Mouse (Mus musculus) embryonic stem cell, embryonic (primary cell): ENCODE data around the gene Mgme1.

ENCODE experiments used
- CTCF ChIA-PET, 4 experiments: fragments of 300-600 bp in 2 of 4; fragments of 350-600 bp in 2 of 4; sonication (Branson Sonifier 250); formaldehyde crosslinking; loops; one replicate each; lab custom pipeline; 2022; ENCODE audit warnings: inconsistent platforms in 2 of 4; lab: Charles Lee
- POLR2A ChIA-PET, 4 experiments: fragments of 300-600 bp in 2 of 4; fragments of 350-600 bp in 2 of 4; sonication (Branson Sonifier 250); formaldehyde crosslinking; loops; one replicate each; lab custom pipeline; 2022; ENCODE audit warnings: antibody characterized with exemption in 4 of 4, inconsistent platforms in 1 of 4; lab: Charles Lee

Gene Mgme1

DNA sequence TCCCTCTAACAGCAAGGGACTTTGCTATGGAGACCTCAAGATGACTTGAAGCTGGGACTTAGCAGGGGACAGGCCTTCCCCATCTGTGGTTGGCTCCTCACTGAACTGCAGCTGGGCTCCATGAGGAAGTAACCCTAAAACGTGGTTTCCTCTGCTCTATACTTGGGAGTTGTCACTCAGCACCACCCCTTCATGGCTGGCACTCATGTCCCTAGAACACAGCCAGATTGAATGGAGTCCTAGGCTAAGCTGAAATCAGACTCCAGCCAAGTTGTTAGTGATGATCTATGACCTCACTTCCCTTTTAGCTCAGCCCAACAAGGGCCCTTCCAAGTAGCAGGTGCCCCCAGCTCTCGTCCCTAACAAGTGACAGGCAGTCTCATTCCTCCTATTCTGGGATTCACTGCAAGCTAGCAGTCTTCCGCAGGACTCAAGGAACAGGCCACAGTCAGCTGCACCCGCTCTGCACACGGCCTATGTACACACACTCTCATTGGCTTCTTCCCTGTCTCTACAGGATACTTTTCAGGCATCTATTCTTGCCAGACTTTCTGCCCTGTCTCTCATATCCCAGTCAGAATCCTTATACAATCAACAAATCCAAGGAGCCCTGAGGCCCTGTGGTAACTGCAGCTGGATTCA is 23.0 kb upstream of the Mgme1 start:
- ChIA-PET POLR2A (interaction anchor here in 3 of 4 experiments (0.6 to 20.2 kb wide), 23 partner anchors 9 to 368 kb away, joined by 3 to 559 read pairs (median 6); partner anchors contain the start of genes Mgme1 (in 2 of the 3), Snx5 (in 2 of the 3), Dstn (in 1 of the 3) and Kat14 (in 1 of the 3)), CTCF (no interaction called here)

GRCm38 (mm10) chr2:144248613-144249376 is 21.7 kb upstream of the Mgme1 start:
- ChIA-PET CTCF (no interaction called here), POLR2A (interaction anchor here in 3 of 4 experiments (0.5 to 20.2 kb wide), 24 partner anchors 10 to 333 kb away, joined by 3 to 559 read pairs (median 4); partner anchors contain the start of genes Mgme1 (in 2 of the 3), Dstn (in 1 of the 3), Rrbp1 (in 1 of the 3) and Snx5 (in 1 of the 3))

DNA sequence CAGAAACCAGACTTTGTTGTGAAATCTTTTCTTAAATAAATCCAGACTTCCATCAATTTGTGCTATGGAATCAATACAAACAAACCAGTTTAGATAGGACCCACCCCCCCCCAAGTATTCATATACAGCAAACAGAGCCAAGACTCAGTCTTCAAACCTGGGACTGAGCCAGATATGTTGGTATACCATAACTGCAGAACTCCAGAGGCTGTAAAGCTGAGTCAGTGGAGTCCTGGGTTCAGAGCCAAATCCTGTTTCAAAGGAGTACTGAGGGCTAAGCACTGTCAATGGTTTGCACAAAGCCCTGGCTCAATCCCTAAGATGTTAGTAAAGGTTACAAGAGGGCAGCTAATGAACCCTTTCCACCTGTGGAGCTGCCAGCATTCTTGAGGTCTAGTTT is 20.4 kb upstream of the Mgme1 start:
- POLR2A ChIA-PET, result interaction anchor here in 3 of 4 experiments (0.6 to 20.2 kb wide), 15 partner anchors 9 to 239 kb away, joined by 3 to 559 read pairs (median 6); partner anchors contain the start of genes Mgme1 (in 2 of the 3), Rrbp1 (in 2 of the 3) and Snx5 (in 1 of the 3)
- CTCF ChIA-PET, result interaction anchor here in 1 of 4 experiments (0.6 kb wide), 1 partner anchor 8 kb away, joined by 4 read pairs; no protein-coding TSS in a partner anchor

DNA sequence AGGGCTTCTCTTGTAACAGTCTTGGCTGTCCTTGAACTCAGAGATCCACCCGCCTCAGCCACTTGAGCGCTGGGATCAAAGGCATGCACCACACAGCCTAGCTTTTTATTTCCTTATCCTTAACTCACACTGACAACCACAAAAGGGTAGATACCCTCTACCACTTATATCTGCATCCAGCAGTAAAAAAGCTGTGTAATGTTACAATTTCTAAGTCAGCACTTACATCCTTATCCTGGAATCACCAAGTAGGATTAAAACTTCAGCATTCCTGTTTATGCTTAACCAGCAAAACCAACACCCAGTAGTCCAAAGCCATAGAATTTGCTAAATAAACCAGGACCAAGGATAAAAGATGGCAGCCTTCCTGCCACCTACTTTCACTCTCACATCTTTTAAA is 7.6 kb upstream of the Mgme1 start:
- ChIA-PET POLR2A (interaction anchor here (0.6 to 20.2 kb wide), 17 partner anchors 8 to 349 kb away, joined by 3 to 559 read pairs (median 3); partner anchors contain the start of genes Mgme1 (in 2 of the 4), Snx5 (in 2 of the 4), Ovol2 (in 1 of the 4) and Rrbp1 (in 1 of the 4)), CTCF (no interaction called here)

GRCm38 (mm10) chr2:144264398-144265119 is 5.9 kb upstream of the Mgme1 start:
- ChIA-PET POLR2A (interaction anchor here (0.5 to 20.2 kb wide), 28 partner anchors 9 to 351 kb away, joined by 3 to 559 read pairs (median 4); partner anchors contain the start of genes Dstn (in 1 of the 4), Mgme1 (in 1 of the 4), Ovol2 (in 1 of the 4) and Snx5 (in 1 of the 4)), CTCF (interaction anchor here in 2 of 4 experiments (0.7 to 1.7 kb wide), 2 partner anchors 23 to 284 kb away, joined by 3 read pairs; no protein-coding TSS in a partner anchor)

- ChIA-PET CTCF (interaction anchor here in 1 of 4 experiments (1.7 kb wide), 1 partner anchor 23 kb away, joined by 3 read pairs; no protein-coding TSS in a partner anchor), POLR2A (interaction anchor here (0.5 to 20.2 kb wide), 13 partner anchors 9 to 349 kb away, joined by 3 to 559 read pairs (median 4); partner anchors contain the start of genes Dstn (in 1 of the 4), Mgme1 (in 1 of the 4), Ovol2 (in 1 of the 4) and Snx5 (in 1 of the 4))
Measured at GRCm38 (mm10) chr2:144265120-144265488, 5.4 kb upstream of the Mgme1 start.

- ChIA-PET POLR2A (interaction anchor here (0.6 to 17.0 kb wide), 24 partner anchors 10 to 1654 kb away, joined by 3 to 559 read pairs (median 5); partner anchors contain the start of gene Dstn (in 1 of the 4)), CTCF (no interaction called here)
Measured at GRCm38 (mm10) chr2:144265916-144266683, 4.4 kb upstream of the Mgme1 start.

DNA sequence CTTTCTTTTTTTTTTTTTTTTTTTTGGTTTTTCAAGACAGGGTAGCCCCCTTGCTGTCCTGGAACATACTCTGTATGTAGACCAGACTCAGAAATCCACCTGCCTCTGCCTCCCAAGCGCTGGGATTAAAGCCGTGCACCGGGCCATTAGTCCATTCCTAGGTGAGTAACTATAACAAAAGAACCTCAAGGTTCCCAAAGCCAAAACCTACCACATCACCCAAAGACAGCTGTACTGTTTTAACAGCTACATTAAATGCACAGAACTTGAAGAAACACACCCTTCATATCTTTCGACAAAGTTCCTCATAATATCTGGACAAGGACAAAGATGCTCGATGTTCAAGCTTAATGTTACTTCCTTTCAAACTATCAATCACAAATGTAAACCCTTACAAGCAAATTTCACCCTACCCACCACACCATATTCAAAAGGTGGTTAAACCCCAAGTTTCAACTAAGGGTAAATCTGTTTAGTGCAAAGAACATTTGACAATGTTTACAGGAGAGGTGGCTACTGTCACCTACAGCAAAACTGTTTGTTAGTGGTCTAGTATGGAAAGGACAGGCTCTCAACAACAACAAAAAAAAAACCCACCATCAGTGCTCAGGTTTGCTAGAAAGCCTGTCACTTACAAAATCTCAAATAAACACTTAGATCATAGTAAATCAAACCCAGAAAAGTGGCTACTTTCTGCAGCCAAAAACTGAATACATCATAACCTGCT is 3.3 kb upstream of the Mgme1 start:
- ChIA-PET POLR2A (interaction anchor here (0.7 to 17.0 kb wide), 22 partner anchors 11 to 359 kb away, joined by 3 to 559 read pairs (median 6); partner anchors contain the start of gene Dstn (in 1 of the 4)), CTCF (no interaction called here)

DNA sequence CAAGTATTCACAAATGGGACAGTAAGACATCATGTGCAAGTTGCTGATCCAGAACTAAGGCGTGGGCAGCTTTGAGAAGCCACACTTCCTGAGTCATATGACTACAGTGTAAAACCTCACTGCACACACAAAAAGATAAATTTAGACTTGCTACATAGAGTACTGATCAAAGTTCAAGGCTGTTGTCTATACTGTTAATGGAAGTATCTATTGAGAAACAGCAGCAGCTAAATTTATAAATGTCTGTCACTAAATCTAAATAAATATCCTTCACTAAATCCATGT is 2.8 kb upstream of the Mgme1 start:
- ChIA-PET POLR2A (interaction anchor here (0.9 to 17.0 kb wide), 22 partner anchors 8 to 352 kb away, joined by 3 to 559 read pairs (median 6); partner anchors contain the start of genes Dstn (in 1 of the 4), Kat14 (in 1 of the 4) and Pet117 (in 1 of the 4)), CTCF (no interaction called here)

GRCm38 (mm10) chr2:144268446-144269305 is 1.8 kb upstream of the Mgme1 start:
- POLR2A ChIA-PET, result interaction anchor here (0.5 to 17.0 kb wide), 55 partner anchors 9 to 587 kb away, joined by 3 to 559 read pairs (median 4); partner anchors contain the start of genes Dstn (in 3 of the 4), Kat14 (in 2 of the 4), Pet117 (in 2 of the 4) and Ovol2 (in 1 of the 4)
- CTCF ChIA-PET, result no interaction called here

DNA sequence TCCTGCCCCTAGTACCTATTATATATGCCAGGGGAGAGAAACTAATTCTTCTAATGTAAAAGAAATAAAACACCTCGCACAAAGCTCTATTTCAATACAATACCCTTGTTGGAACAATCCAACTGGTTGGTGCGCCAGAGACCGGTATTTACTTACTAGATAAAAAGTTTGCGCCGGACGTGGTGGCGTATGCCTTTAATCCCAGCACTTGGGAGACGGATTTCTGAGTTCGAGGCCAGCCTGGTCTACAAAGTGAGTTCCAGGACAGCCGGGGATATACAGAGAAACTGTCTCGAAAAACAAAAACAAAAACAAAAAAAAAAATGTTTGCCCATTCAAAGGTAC is 1.2 kb upstream of the Mgme1 start:
- ChIA-PET POLR2A (interaction anchor here (0.5 to 17.0 kb wide), 46 partner anchors 9 to 587 kb away, joined by 3 to 559 read pairs (median 5); partner anchors contain the start of genes Dstn (in 2 of the 4), Kat14 (in 2 of the 4), Pet117 (in 2 of the 4) and Rbbp9 (in 1 of the 4)), CTCF (no interaction called here)

- ChIA-PET CTCF (no interaction called here), POLR2A (interaction anchor here (0.5 to 17.0 kb wide), 47 partner anchors 8 to 354 kb away, joined by 3 to 559 read pairs (median 5); partner anchors contain the start of genes Kat14 (in 2 of the 4), Pet117 (in 2 of the 4), Dstn (in 1 of the 4) and Rbbp9 (in 1 of the 4))
Measured at GRCm38 (mm10) chr2:144269679-144270475, 586 bp upstream of the Mgme1 start.

DNA sequence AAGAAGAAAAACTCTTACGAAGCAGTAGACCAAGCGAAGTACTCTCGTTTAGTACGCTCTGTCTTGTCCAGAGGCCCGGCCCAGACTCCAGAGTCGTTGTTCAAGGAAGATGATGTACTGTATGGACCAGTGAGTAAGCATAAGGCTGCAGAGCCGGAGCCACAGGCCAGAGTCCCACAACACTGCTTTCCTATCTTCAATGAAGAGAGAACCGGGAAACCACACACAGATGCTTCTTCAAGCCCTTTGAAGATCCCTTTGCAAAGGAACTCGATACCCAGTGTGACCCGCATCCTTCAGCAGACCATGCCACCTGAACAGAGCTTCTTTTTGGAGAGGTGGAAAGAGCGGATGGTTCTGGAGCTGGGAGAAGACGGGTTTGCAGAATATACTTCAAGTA is 1.6 kb downstream of the Mgme1 start:
- ChIA-PET POLR2A (interaction anchor here in 3 of 4 experiments (0.5 to 17.0 kb wide), 15 partner anchors 8 to 1997 kb away, joined by 3 to 559 read pairs (median 4); partner anchors contain the start of genes Dstn (in 1 of the 3) and Rrbp1 (in 1 of the 3)), CTCF (no interaction called here)

DNA sequence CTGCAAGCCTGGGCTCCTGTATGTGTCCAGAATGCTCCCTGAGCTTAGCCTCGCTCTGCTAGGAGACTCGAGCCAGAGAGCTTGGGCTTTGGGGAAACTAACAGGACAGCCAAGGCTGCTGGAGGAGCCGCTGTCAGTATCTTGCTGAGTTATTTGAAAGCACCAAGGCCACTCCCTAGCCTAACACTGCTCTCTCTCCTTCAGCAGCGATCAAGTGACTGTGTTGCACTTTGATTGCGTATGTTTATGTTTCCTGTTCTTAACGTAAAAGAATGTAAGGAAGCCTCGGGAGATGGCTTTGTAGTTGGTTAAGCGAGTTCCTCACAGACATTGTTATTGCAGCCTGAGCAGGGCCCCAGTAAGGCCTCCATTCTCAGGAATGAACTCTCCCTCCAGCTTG is 4.3 kb downstream of the Mgme1 start:
- CTCF ChIA-PET, result interaction anchor here in 1 of 4 experiments (0.6 kb wide), 1 partner anchor 15 kb away, joined by 7 read pairs; no protein-coding TSS in a partner anchor

More for the DNA sequence above, 4.3 kb downstream of the Mgme1 start:
- POLR2A ChIA-PET, result interaction anchor here in 2 of 4 experiments (0.7 to 17.0 kb wide), 11 partner anchors 6 to 287 kb away, joined by 3 to 559 read pairs (median 5); partner anchors contain the start of genes Mgme1 (in 1 of the 2), Rrbp1 (in 1 of the 2) and Snx5 (in 1 of the 2)
